Mouse (Mus musculus): ENCODE data around the gene Ppp1r12c.
A peak's percentile ranks its signal among the peaks of the same experiment; 100 is the strongest.

Ppp1r12c gene

DNA sequence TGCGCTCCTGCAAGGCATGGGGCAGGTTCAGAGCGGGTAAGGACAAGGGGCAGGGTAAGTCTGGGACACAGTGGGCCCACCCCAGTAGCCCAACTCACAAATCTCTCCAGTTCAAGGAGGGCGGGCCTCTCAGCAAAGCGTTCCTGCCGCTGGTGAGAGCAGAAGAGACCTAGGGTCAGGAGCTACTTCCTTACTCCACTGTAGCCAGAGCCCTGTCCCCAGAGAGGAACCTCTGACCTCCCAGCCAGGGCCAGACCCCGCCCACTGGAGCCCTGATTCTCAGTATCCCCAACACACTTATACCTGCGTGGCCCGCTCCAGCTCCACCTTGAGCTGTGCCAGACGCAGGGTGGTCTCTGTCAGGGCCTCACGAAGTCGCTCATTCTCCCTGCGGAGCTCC lies 19.2 kb downstream of the Ppp1r12c start:
- DNase-seq: no peak

DNA sequence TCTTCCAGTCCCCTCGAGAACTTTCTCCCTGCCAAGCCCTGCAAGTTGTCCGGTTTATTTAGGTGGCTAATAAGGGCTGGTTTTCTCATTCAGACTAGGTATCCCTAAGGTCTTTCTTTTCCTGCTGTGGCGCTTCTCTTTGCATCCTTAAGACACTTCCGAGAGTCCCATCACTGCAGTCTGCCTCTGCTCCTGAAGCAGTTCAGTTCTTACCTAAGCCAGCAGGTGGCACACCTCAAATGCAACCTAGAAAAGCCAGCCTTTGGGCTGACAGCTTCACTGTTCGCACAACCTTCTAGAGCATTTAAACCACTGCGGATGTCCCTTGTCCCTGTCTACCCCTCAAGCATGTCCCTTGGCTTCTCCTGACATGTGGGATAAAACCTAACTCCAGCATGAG lies 21.8 kb downstream of the Ppp1r12c start:
- peak; percentile 61 for DNase-seq

DNA sequence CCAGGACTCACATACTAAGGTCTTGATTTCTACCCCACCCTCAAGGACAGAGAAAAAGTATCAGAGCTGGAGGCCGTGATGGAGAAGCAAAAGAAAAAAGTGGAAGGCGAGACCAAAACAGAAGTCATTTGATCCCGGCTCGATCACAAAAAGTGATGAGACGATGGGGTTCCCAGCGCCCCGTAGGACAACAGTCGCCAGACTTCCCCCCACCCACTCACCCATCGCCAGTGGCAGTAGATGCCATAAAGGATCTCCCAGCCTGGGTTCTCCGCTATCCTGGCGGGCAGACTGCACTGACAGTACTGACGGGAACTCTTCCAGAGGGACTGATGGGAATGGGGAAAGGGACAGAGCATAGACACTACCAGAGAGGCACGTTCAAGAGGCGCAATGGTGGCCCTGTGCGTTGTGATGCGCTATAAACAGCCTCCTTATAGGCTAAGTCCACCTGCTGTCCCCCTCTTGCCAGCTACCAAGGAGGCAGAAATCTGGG lies 22.6 kb downstream of the Ppp1r12c start:
- DNase-seq: no peak

DNA sequence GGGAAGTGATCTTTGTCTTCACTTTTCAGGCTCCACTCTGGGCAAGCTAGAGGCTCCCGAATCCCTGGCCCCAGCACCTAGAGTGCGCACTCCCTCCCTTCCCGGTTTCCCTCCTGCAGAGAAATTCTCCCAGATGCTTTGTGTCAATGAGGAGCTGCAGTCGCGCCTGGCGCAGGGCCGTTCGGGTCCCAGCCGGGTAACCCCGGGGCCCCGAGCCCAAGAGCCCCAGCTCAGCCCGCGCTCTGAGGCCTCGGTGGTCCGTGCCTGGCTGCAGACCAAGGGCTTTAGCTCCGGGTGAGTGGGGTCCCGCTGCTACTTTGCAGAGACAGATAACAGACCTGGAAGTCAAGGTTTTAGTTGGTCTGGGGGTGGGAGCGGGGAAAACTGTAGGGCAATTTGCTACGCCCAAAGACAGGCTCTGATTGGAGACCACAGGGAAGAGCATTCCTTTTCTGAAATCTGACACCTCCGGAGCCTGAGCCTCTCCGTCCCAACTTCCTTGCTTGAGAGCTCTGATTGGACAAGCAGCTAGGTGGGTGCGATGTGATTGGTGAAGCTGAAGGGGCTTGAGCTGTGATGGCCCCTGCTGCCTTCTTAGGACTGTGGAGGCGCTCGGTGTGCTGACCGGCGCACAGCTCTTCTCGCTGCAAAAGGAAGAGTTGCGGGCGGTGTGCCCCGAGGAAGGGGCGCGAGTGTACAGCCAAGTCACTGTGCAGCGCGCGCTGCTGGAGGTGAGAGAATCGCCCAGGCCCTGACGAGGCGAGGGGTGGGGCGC lies 23.3 kb downstream of the Ppp1r12c start:
- DNase-seq: peak; percentile 87

DNA sequence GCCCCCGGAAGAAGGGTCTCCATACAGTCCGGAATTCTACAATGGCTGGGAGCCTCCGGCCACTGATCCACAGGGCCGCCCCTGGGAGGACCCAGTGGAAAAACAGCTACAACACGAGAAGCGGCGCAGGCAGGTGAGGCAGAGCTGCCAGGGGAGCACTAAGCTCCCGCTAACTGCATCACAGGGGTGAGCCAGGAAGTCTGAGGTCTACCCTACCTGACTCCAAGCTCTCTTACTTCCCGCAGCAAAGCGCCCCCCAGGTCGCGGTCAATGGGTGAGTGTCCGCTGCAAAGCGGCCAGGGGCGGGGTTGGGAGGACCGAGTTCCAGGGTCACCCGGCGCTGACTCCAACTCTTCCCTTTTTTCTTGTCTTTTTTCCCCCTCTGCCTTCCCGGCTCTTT lies 27.5 kb downstream of the Ppp1r12c start:
- DNase-seq: no peak

DNA sequence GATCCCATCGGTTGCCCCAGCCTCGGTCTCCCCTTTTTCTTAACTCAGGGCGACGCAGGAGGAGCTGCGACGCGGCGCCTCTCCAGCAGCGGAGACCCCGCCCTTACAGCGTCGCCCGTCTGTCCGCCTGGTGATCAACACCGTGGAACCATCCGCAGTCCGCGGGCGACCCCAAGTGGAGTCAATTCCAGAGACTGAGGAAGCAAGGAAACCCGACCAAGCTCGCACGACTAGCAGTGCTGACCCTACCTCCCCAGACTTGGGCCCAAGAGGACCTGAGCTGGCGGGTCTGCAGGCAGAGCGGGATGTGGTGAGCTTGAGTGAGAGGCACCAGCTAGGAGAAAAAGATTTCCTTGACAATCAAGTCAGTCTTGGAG lies 30.3 kb downstream of the Ppp1r12c start:
- DNase-seq: peak; percentile 91

DNA sequence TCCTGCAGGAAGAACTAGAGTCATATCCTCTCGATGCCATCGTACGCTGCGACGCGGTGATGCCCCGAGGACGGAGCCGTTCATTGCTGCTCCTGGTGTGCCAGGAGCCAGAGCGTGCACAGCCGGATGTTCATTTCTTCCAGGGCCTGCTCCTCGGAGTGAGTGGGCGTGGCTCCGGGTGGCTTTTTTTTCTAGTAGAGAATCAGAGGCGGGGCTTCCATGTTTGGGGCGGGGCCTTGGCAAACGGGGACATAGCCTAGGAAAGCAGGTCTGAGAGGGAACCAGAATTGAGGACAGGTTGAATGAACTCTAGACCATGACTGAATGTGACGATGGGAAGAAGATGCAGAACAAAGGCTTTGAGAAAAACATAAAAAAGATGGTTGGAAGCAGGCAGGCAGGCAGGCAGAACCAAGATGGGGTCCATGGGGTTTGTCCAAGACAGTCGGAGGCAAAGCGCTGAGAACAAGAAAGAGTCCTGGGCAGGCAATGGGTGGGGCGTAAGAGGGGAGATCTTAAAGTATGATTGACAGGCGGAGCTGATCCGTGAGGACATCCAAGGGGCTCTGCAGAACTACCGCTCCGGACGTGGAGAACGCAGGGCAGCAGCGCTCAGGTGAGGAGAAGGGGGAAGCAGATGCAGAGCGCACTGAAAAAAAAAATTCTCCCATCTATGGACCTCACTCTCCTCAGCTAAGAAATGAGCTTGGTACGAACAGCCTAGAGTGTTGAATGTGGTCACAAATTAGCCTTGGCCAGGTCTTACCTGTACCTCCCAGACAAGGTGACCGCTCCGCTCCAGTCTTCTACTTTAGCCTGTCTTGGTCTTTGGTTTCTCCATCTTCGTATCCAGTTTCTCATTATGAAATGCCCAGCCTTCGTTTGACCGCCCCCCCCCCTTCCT lies 31.0 kb downstream of the Ppp1r12c start:
- peak; percentile 86 for DNase-seq

DNA sequence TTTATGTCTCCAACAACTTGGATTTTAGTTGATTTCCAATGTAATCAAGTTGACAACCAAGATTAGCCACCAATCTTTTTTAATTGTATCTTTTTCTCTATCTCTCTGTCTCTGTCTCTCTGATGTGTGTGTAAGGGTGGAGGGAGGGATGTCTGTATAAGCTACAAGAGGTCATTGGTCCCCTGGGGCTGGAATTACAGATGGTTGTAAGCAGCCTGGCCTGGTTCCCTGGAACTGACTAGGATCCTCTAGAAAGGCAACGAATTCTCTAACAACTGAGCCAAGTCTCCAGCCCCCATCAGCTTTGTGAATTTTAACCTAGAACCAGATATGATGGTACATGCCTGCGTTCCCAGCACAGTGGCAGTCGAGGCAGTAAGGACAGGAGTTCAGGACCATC lies 33.7 kb downstream of the Ppp1r12c start:
- no peak for DNase-seq

DNA sequence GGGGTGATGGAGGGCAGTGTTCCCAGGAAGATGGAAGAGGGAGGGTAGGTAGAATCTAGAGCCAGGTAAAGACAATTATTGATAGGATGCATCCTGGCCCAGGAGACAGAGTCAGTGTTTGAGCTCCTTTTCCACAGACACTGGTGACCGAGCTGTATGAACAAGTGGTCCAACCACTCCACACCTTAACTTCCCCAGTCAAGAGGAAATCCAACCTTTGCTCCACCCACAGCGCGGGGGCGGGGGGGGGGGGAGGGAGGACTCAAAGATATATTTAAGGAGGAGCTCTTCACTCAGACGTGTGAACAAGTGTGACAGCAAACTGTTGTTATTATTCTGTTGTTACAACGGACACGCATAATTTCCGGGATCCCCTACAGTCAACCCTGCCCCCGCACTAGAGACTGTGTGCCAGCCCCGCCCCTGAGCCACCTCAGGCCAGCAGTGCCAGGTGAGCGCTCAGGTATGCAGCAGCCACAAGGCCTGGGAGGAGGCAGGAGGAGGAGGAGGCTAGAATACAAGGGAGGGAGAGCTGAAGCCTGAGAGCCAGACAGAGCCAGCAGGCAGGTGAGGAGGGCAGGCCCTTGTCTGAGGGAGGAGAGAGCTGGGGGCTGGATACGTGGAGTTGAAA lies 37.2 kb downstream of the Ppp1r12c start:
- DNase-seq: peak; percentile 91

DNA sequence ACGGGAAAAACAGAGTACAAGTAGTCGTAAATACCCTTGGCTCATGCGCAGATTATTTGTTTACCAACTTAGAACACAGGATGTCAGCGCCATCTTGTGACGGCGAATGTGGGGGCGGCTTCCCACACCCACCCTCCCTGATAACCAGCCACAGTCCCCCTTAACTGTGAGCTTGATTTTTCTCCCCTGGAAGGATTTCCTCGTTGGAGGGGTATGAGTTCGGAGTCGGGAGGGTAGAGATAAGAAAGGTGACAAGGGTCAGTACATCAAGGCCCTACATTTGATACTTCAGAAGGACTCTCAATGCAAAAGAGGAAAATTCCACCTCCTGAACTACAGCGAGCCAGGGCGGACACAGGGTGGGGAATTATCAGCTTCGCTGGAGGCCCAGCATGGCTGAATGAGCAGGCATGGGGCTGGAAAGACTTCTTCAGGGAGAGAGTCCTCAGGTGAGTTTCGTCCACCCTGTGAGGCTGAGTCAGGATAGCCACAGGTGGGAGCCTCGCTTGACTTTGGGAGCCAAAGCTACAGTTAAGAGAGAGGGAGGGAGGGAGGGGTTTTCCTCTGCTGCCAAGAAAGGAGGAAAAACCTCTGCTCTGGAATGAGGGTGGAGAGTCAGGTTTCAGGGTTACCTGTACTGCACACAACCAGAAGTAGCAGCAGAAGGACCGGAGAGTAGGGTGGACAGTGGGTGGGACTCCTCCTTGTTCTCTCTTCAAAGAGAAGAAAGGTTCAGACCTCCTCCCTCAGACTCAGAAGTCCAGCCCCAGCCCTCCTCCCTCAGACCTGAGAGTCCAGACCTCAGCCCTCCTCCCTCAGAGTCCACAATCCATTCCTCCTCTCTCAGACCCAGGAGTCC lies 40.7 kb downstream of the Ppp1r12c start, which contains the start of gene Eps8l1:
Eps8l1 (plus strand) TSS at position 99 of the 859 bp plus-strand sequence.
- DNase-seq: peak; percentile 79

DNA sequence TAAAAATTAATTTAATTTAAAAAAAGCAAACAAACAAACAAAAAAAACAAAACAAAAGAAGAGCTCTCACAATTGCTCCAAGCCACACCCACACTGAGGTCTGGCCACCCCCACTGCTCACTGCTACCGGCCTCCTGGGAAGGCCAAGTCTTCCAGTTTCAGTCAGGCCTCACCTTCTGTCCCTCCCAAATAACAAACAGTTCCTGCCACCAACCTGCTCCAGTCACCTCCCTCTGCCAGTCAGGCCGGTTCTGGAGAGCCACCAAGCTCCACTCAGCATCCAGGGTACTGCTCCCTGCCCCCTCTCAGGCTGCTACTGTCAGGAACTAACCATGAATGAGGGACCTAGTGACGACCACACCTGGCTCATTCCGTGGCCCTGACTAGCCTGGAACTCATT lies 48.8 kb downstream of the Ppp1r12c start:
- peak; percentile 84 for DNase-seq

DNA sequence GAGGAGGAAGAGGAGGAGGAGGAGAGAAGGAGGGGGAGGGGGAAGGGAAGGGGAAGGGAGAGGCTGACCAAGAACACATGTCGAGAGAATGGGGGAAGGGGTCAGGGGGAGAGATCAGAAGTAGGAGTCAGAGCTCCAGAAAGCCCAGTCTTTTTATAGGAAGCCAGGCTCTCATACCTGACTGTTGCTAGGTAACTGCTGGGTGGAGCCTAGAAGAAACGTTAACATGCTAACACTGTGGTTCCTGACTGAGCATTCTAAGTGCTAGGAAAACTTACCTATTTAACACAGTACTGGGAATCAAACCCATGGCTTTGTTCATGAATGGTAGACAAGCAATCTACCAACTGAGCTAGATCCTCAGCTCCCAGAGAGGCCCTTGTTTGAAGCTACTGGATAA lies 52.3 kb downstream of the Ppp1r12c start:
- peak; percentile 70 for DNase-seq

DNA sequence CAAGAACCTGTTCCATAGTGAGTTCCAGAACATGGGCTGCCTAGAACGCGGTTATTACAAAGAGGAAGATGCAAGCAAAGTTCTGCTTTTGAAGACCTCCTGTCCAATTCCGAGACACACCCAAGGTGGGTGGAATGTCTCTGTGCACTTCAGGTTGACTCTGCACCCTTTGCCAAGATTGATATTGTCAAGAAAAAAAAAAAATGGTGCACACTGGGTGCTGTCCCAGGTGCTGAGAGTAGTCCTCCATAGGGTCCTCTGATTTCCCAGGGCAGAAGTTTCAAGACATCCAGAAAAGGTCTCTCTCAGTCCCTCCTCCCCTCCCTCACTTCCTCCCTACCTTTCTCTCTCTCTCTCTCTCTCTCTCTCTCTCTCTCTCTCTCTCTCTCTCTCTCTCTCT lies 53.0 kb downstream of the Ppp1r12c start:
- no peak for DNase-seq

DNA sequence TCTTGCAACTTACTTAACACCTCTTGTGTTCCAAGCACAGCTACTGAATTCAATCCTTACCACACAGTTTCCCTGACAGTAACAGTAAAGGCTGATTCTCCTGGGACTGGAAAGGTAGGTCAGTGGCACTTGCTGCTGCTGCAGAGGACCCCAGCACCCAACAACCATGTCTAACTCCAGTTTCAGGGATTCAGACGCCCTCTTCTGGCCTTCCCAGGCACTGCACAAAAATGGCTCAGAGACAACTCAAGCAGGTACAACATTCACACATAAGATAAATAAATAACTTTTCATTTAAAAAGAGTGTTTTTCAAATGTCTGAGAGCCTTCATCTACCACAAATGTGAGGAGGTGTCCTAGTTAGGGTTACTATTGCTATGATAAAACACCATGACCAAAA lies 54.3 kb downstream of the Ppp1r12c start:
- peak; percentile 32 for DNase-seq

DNA sequence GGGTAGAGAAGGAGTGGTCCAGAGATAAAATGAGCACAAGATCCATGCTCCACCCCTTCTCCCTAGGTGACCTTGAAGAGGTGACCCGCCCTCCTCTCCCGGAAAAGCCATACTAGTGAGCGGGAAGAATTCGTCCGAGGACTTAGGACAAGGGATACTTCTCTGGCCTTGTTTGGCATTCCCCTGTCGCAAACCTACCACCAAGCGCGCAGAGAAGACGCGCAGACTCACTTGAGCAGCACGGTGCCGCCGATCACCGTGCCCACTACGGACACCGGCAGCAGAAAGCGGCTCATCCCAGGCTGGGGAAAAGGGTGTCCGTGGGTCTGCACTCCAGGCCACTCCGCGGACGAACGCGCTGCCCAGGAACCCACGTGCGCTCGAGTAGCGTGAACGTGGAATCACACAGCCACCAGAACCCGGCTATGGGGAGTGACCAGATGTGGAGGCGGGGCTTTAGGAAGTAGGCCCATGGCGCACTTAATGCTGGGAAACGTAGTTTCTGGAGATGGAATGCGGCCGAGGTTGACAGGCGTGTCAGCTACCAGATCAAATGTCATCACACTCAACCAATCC lies 56.2 kb downstream of the Ppp1r12c start, which contains the start of gene Rdh13:
Rdh13 (minus strand) TSS at position 434 of the 576 bp plus-strand sequence.
- DNase-seq: peak; percentile 97

DNA sequence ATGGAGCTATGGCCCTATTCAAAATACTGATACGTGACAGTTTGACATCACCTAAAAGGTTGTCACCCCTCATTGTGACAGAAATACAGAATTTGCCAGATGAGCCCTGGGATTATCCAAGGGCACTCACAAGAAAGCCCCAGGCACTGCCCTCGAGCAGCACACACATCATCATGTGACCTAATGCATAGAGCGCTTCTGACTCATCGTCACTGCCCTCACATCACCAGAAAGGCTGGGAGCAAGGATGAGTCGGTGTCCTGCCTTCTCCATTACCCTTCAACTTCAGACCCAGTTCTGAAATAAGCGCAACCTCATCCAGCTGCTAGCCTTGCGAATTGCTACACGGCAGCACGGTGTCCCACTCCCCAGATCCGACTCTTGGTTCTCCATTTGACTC lies 60.9 kb downstream of the Ppp1r12c start:
- DNase-seq: no peak

DNA sequence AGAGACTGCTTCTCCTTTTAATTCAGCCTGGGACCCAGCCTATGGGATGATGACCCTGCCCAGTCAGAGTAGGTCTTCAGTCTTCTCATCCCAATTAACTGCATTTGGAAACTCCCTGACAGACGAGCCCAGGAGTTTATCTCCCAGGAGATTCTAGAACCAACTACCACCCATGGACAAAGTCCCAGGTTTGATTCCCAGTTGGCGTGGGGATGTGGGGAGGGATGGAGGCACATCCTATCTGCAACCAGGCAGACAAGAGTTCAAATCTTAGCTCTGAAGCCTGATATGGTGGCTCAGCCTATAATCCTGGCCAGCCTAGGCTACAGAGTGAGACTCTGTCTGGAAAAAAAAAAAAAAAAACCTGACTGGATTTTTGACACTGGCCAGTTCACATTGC lies 63.8 kb downstream of the Ppp1r12c start:
- no peak for DNase-seq

DNA sequence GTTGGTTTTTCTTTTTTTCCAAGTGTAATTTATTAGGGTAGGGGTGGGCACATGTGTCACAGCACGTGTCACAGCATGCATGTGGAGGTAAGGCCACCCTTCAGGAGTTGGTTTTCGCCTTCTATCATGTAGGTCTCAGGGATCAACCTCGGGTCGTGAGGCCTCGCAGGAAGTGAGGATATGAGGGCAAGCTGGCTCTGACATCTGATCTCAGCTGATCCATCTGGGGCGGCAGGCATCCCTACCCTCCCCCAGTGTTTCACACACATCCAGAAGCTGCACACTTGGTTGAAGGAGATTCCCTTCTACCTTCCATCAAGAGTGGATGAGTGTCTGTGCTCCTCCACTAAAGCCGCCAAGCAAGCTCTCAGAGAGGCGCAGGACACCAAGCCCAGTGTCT lies 69.5 kb downstream of the Ppp1r12c start:
- no peak for DNase-seq

DNA sequence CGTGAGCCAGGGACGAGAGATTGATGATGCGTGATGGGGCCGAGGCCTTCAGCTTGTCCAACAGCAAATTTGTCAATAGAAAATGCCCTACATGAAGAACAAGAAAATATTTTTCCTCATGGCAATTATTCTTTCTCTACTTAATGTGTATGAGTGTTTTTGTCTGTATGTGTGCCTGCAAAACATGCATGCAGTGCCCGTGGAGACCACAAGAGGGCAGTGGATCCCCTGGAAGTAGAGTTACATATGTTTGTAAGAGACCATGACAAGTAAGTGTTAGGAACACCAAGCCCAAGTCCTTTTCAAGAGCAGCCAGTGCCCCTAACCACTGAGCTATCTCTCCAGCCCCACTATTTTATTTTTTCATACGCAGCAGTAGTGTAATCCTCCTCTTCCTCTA lies 69.9 kb downstream of the Ppp1r12c start:
- DNase-seq: peak; percentile 93

All from lung, postnatal 36 days (tissue).